Mouse (Mus musculus) heart, postnatal 0 days (tissue): ENCODE results near the gene Gm10563. TPM values are rescaled to one million over a fixed set of nuclear protein-coding genes. Genes with fewer than 3 reads are reported as not detected.

Experiments
- ATAC-seq: fragments of 200-750 bp; cut with Nextera tagmentation; 2 replicates; pipeline ENCODE4 v1.8.0; 2017; ENCODE audit warnings: low read depth, moderate number of reproducible peaks, moderate library complexity; ENCODE audit not compliant: insufficient read depth
- DNase-seq: peaks from one replicate; pipeline ENCODE4 v3.0.0-alpha.2; 2016; ENCODE audit warnings: low spot score
- H3K27ac ChIP-seq: fragments of 300-500 bp; sonication (generic); 2 replicates; pipeline ENCODE4 v1.5.1; 2014; ENCODE audit warnings: low read depth, mild to moderate bottlenecking
- H3K27me3 ChIP-seq: fragments of 300-500 bp; sonication (generic); 2 replicates; pipeline ENCODE4 v1.6.1; 2014; ENCODE audit warnings: low read length, mixed read lengths; ENCODE audit not compliant: control insufficient read depth, insufficient read depth
- H3K36me3 ChIP-seq: fragments of 300-500 bp; sonication (generic); replicated peaks from 2 replicates; pipeline ENCODE4 v1.6.1; 2014; ENCODE audit warnings: low read length, mixed read lengths; ENCODE audit not compliant: control insufficient read depth, insufficient read depth
- H3K4me1 ChIP-seq: fragments of 300-500 bp; sonication (generic); 2 replicates; pipeline ENCODE4 v1.6.1; 2014; ENCODE audit warnings: antibody characterized with exemption; ENCODE audit not compliant: control insufficient read depth, insufficient read depth
- H3K4me2 ChIP-seq: fragments of 300-500 bp; sonication (generic); 2 replicates; pipeline ENCODE4 v1.6.1; 2014; ENCODE audit warnings: low read depth, mild to moderate bottlenecking, low read length, moderate library complexity
- H3K4me3 ChIP-seq: fragments of 300-500 bp; sonication (generic); 2 replicates; pipeline ENCODE4 v1.5.1; 2014; ENCODE audit warnings: low read depth, low read length
- H3K9ac ChIP-seq: fragments of 300-500 bp; sonication (generic); replicated peaks from 2 replicates; pipeline ENCODE4 v1.6.1; 2014; ENCODE audit warnings: low read depth, low read length, mixed read lengths
- H3K9me3 ChIP-seq: fragments of 300-500 bp; sonication (generic); replicated peaks from 2 replicates; pipeline ENCODE4 v1.6.1; 2016; ENCODE audit warnings: low read length; ENCODE audit not compliant: control insufficient read depth
- CTCF ChIP-seq: IDR thresholded peaks from 2 replicates; pipeline ENCODE4 v1.5.1; 2016; ENCODE audit warnings: antibody characterized with exemption, control low read depth, low read depth
- EP300 ChIP-seq: IDR thresholded peaks from 2 replicates; pipeline ENCODE4 v1.6.1; 2016; ENCODE audit warnings: antibody characterized with exemption, low read depth
- whole genome bisulfite sequencing: fragments of 180-500 bp; shearing (Covaris S2); extraction: QIAGEN DNeasy Blood & Tissue Kit; methylation state at CpG from one replicate; pipeline ENCODE4 v1.1.7; 2014; 5-methylcytosine and 5-hydroxymethylcytosine counted together
- polyA plus RNA-seq: library from polyadenylated mRNA; unstranded; fragments of >200 nt; fragmentation: Nextera tagmentation; extraction: Ambion mirVana; gene quantifications from 2 replicates; pipeline ENCODE4 v1.2.1, GENCODE M21; 2015
- total RNA-seq: library from RNA; depleted of rRNA; stranded (reverse); fragments of >200 nt; gene quantifications from 2 replicates; pipeline ENCODE4 v1.2.3, GENCODE M21; 2014; ENCODE audit warnings: low replicate concordance; rRNA removed

The Gm10563 gene
- total and polyA plus RNA-seq, 2 experiments from 2014 or later, result not detected

DNA sequence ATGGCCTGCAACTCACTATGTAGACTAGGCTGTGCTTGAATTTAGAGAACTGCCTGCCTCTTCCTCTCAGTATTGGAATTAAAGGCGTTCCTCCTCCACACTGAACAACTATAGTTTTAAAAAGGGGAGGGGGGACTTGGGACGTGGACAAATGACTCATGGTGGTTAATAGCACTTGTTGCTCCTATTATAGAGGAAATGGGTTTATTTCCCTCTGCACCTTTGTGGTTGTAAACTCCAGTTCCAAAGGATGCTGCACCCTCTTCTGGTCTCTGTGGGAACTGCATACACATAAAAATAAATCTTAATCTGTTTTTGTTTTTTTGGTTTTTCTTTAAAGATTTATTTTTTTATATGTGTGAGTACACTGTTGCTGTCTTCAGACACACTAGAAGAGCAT is 77.0 kb downstream of the Gm10563 start:
- 40% methylated on average over 2 of the region's 2 CpGs for WGBS
- TF ChIP-seq EP300 (no peak), CTCF (peak; percentile 77)
- no peak overlapping the region for H3K4me2 ChIP-seq
- no peaks in the 10 kb centered on the region for H3K27me3 ChIP-seq
- no peak overlapping the region for H3K9ac ChIP-seq
- H3K4me3 ChIP-seq, result no peak overlapping the region
- peaks cover 14% of the 10 kb centered on the region for H3K4me1 ChIP-seq
- ATAC-seq (no peak), DNase-seq (peak; percentile 36)
- H3K9me3 ChIP-seq, result no peaks in the 10 kb centered on the region
- H3K36me3 ChIP-seq, result no peaks in the 10 kb centered on the region
- H3K27ac ChIP-seq, result no peak overlapping the region

DNA sequence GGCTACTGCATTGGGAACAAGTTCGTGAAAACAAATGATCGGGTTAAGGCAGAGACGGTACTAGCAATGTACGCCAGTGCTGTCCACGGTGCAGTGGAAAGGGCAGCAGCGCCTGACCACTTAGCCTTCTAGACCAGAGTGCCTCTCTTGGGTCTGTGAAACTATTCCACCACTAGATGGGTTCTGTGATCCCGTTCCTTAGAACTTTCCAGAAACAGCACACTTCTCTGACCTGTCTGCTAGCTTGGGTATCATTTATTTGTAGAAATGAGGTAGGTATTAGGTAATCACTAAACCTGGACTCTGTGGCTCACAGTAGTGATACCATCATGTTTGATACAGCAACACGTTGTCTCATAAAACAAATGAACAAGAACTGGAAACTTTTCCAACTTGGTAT is 78.7 kb downstream of the Gm10563 start:
- no peak overlapping the region for H3K4me2 ChIP-seq
- H3K9ac ChIP-seq, result no peak overlapping the region
- H3K27me3 ChIP-seq, result no peaks in the 10 kb centered on the region
- TF ChIP-seq EP300 (no peak), CTCF (no peak)
- H3K27ac ChIP-seq, result no peak overlapping the region
- no peaks in the 10 kb centered on the region for H3K36me3 ChIP-seq
- H3K4me3 ChIP-seq, result no peak overlapping the region
- H3K9me3 ChIP-seq, result no peaks in the 10 kb centered on the region
- ATAC-seq (no peak), DNase-seq (no peak)
- H3K4me1 ChIP-seq, result peaks cover 25% of the 10 kb centered on the region
- WGBS, result 62% methylated on average over 8 of the region's 8 CpGs

Other genes with a start within 250 kb of the Gm10563 start
- 0.15 TPM in 1 of 2 replicates, not detected in the other for gene Gabrd, start 247.3 kb downstream of the Gm10563 start, total RNA-seq
- not detected in 2 replicates for gene Gabrd, start 247.3 kb downstream of the Gm10563 start, polyA plus RNA-seq
- gene Cfap74, start 236.2 kb downstream of the Gm10563 start, total RNA-seq, result 1.1 TPM in 2 replicates
- gene Cfap74, start 236.2 kb downstream of the Gm10563 start, polyA plus RNA-seq, result 0.29 and 0.36 TPM in 2 replicates
- not detected in 2 replicates for gene Tmem52, start 176.3 kb downstream of the Gm10563 start, total RNA-seq
- 0.12 TPM in 1 of 2 replicates, not detected in the other for gene Tmem52, start 176.3 kb downstream of the Gm10563 start, polyA plus RNA-seq
- gene Gnb1, start 154.0 kb downstream of the Gm10563 start, total RNA-seq, result 158 and 184 TPM in 2 replicates
- 249 and 255 TPM in 2 replicates for gene Gnb1, start 154.0 kb downstream of the Gm10563 start, polyA plus RNA-seq
- gene Nadk, start 83.0 kb downstream of the Gm10563 start, total RNA-seq, result 48.0 and 52.7 TPM in 2 replicates
- gene Nadk, start 83.0 kb downstream of the Gm10563 start, polyA plus RNA-seq, result 36.0 and 37.4 TPM in 2 replicates
- 11.8 and 14.4 TPM in 2 replicates for gene Slc35e2, start 44.0 kb downstream of the Gm10563 start, total RNA-seq
- 3.6 and 4.4 TPM in 2 replicates for gene Slc35e2, start 44.0 kb downstream of the Gm10563 start, polyA plus RNA-seq
- 8.7 and 15.3 TPM in 2 replicates for gene Cdk11b, start 20.6 kb downstream of the Gm10563 start, total RNA-seq
- 36.8 TPM in 2 replicates for gene Cdk11b, start 20.6 kb downstream of the Gm10563 start, polyA plus RNA-seq
- gene Mmp23, start 8.0 kb upstream of the Gm10563 start, total RNA-seq, result 66.6 and 76.6 TPM in 2 replicates
- gene Mmp23, start 8.0 kb upstream of the Gm10563 start, polyA plus RNA-seq, result 49.8 and 49.9 TPM in 2 replicates
- gene Mib2, start 23.8 kb upstream of the Gm10563 start, total RNA-seq, result 27.3 and 30.4 TPM in 2 replicates
- 9.9 and 12.1 TPM in 2 replicates for gene Mib2, start 23.8 kb upstream of the Gm10563 start, polyA plus RNA-seq
- 4.1 and 9.7 TPM in 2 replicates for gene Fndc10, start 48.9 kb upstream of the Gm10563 start, total RNA-seq
- gene Fndc10, start 48.9 kb upstream of the Gm10563 start, polyA plus RNA-seq, result 1.8 and 2.1 TPM in 2 replicates
- gene Ssu72, start 59.4 kb upstream of the Gm10563 start, total RNA-seq, result 83.6 and 95.7 TPM in 2 replicates
- 106 TPM in 2 replicates for gene Ssu72, start 59.4 kb upstream of the Gm10563 start, polyA plus RNA-seq
- gene Tmem240, start 89.4 kb upstream of the Gm10563 start, total RNA-seq, result 0.57 and 1.7 TPM in 2 replicates
- gene Tmem240, start 89.4 kb upstream of the Gm10563 start, polyA plus RNA-seq, result 0.41 and 0.48 TPM in 2 replicates
- 123 and 128 TPM in 2 replicates for gene Atad3a, start 115.7 kb upstream of the Gm10563 start, total RNA-seq
- gene Atad3a, start 115.7 kb upstream of the Gm10563 start, polyA plus RNA-seq, result 85.3 and 99.3 TPM in 2 replicates
- gene Vwa1, start 129.3 kb upstream of the Gm10563 start, total RNA-seq, result 15.5 and 20.0 TPM in 2 replicates
- gene Vwa1, start 129.3 kb upstream of the Gm10563 start, polyA plus RNA-seq, result 7.1 and 7.5 TPM in 2 replicates
- 3.4 and 4.2 TPM in 2 replicates for gene Tmem88b, start 140.5 kb upstream of the Gm10563 start, total RNA-seq
- 2.5 and 2.9 TPM in 2 replicates for gene Tmem88b, start 140.5 kb upstream of the Gm10563 start, polyA plus RNA-seq
- not detected in 2 replicates for gene Ankrd65, start 145.0 kb upstream of the Gm10563 start, total RNA-seq
- 0.26 TPM in 1 of 2 replicates, not detected in the other for gene Ankrd65, start 145.0 kb upstream of the Gm10563 start, polyA plus RNA-seq
- 32.2 and 91.4 TPM in 2 replicates for gene Mrpl20, start 157.5 kb upstream of the Gm10563 start, total RNA-seq
- 188 and 207 TPM in 2 replicates for gene Mrpl20, start 157.5 kb upstream of the Gm10563 start, polyA plus RNA-seq
- gene Ccnl2, start 167.1 kb upstream of the Gm10563 start, total RNA-seq, result 58.7 and 80.7 TPM in 2 replicates
- gene Ccnl2, start 167.1 kb upstream of the Gm10563 start, polyA plus RNA-seq, result 79.6 and 83.0 TPM in 2 replicates
- gene Aurkaip1, start 185.9 kb upstream of the Gm10563 start, total RNA-seq, result 122 and 146 TPM in 2 replicates
- 155 TPM in 2 replicates for gene Aurkaip1, start 185.9 kb upstream of the Gm10563 start, polyA plus RNA-seq
- gene Mxra8, start 194.3 kb upstream of the Gm10563 start, total RNA-seq, result 99.5 and 113 TPM in 2 replicates
- 57.8 and 62.6 TPM in 2 replicates for gene Mxra8, start 194.3 kb upstream of the Gm10563 start, polyA plus RNA-seq
- gene Dvl1, start 202.0 kb upstream of the Gm10563 start, total RNA-seq, result 49.5 and 76.4 TPM in 2 replicates
- 2.8 and 2.9 TPM in 2 replicates for gene Dvl1, start 202.0 kb upstream of the Gm10563 start, polyA plus RNA-seq
- 0.11 and 0.19 TPM in 2 replicates for gene Tas1r3, start 218.0 kb upstream of the Gm10563 start, total RNA-seq
- gene Tas1r3, start 218.0 kb upstream of the Gm10563 start, polyA plus RNA-seq, result 0.04 and 0.05 TPM in 2 replicates
- 9.8 and 11.8 TPM in 2 replicates for gene Cptp, start 224.0 kb upstream of the Gm10563 start, total RNA-seq
- 7.0 and 7.2 TPM in 2 replicates for gene Cptp, start 224.0 kb upstream of the Gm10563 start, polyA plus RNA-seq
- gene Ints11, start 224.1 kb upstream of the Gm10563 start, total RNA-seq, result 19.0 and 25.1 TPM in 2 replicates
- gene Ints11, start 224.1 kb upstream of the Gm10563 start, polyA plus RNA-seq, result 20.0 and 21.6 TPM in 2 replicates
- gene Pusl1, start 246.4 kb upstream of the Gm10563 start, total RNA-seq, result 31.3 and 33.9 TPM in 2 replicates
- gene Pusl1, start 246.4 kb upstream of the Gm10563 start, polyA plus RNA-seq, result 20.1 and 22.3 TPM in 2 replicates
- 16.3 and 31.2 TPM in 2 replicates for gene Acap3, start 246.4 kb upstream of the Gm10563 start, total RNA-seq
- gene Acap3, start 246.4 kb upstream of the Gm10563 start, polyA plus RNA-seq, result 5.8 and 6.4 TPM in 2 replicates